Mouse (Mus musculus) layer of hippocampus, postnatal 14 days (tissue): ENCODE measurements around the gene Zfyve19. TPM values are rescaled to one million over a fixed set of nuclear protein-coding genes. Genes with fewer than 3 reads are reported as not detected.

ENCODE experiments used
- DNase-seq, 2 experiments: peaks; one replicate each; pipeline ENCODE4 v3.0.0; 2021 to 2022; ENCODE audit warnings: low spot score in 2 of 2, mixed read lengths in 1 of 2
- long read RNA-seq, 2 experiments: library from polyadenylated mRNA; stranded (forward); transcript quantifications; one replicate each; pipeline ENCODE4 v2.0.0; 2021
- total RNA-seq, 2 experiments: library from RNA; stranded (reverse); gene quantifications; 2 replicates each; pipeline ENCODE4 v1.2.3; 2021

Zfyve19 gene
- total RNA-seq: 10 to 100 TPM; 33.7 to 38.0 TPM
- long read RNA-seq, experiment 1, transcript Zfyve19-201 (11 exons, 2,008 nt): major isoform, 13 of 33 reads
- long read RNA-seq, experiment 1, partial matches to known transcripts: 3 of 33 reads
- long read RNA-seq, experiment 1, other reads (novel, unspliced or antisense): 17 of 33 reads
- long read RNA-seq, experiment 2, transcript Zfyve19-201 (11 exons, 2,008 nt): major isoform, 18 of 36 reads
- long read RNA-seq, experiment 2, partial matches to known transcripts: 5 of 36 reads
- long read RNA-seq, experiment 2, other reads (novel, unspliced or antisense): 12 of 36 reads

DNA sequence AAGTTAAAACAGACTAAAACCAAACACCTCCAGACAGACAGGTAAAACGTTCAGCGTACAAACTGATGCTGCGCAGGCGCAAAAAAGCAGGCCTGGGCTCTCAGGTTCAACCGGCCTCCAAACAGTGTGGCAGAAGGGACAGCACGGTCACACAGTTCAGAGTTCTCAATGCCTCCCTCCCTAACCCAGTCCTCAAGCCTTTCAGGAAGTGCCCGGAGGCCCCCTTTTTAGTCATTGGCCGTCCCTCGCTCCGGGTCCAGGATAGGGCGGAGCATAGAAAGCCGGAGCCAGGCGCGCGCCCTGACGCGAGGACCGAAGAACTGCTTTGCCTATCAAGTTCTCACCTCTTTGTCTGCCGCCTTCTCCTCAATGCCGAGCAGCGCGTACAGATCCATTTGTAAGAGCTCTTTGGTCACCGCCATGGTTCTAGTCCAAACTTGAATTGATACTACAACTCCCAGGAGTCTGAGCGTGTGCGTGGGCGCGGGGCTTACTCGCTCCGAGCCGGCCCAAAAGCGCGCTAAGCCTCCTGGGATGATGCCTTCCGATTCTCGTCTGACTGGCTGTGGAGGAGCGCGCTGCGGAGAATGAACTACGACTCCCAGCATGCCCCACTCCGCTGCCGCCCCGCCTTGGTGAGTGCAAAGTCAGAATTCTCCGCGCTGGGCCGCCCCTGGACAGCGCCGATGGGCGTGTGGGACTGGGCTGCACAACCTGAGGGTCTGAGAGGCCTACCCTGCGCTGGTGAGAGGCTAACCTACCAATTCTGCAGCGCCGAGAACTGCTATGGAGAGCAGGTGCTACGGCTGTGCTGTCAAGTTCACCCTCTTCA, at the start of gene Zfyve19, which contains the start of gene Dnajc17:
Gene Zfyve19, plus strand, starts transcription at position 274 of the 832 bp plus-strand sequence.
Gene Dnajc17, minus strand, starts transcription at position 452 of the 832 bp plus-strand sequence.
- peak; percentile 93 to 98 for DNase-seq

DNA sequence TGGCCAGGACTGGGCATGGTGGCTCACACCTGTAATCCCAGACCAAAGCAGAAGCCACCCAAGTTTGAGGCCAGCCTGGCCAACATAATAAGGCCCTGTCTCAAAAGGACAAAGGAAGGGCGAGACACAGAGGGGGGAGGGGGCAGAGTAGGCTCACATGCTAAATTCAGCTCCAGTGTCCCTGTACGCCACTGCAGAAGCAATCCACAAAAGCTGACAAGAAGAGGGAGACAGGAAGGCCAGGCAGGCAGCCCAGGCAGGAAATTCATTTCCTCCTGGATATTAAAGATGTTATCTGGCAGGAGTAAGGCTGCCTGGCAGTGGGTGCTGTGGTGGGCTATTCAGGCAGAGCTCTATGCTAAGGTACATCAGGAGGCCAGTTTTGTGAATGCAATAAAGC, 47.2 kb upstream of the Zfyve19 start:
- DNase-seq: no peak

DNA sequence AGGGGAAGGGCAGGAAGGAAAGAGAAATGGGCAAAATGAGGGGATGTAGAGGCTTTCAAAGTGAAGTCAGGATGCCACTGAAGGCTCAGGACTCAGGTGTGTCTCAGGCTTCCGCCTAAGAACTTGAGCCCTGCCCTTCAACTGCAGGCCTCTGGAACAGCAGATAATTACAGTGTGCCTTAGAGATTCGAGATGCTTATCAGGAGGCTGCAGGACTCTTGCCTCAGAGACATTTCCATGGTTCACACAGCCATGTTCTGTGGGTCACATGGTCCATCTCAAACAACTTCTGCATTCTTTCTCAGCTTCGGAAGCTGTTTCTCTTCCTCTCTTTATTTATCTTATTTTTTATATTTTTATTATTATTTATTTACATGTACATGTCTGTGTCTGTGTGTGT, 45.3 kb upstream of the Zfyve19 start:
- no peak for DNase-seq

DNA sequence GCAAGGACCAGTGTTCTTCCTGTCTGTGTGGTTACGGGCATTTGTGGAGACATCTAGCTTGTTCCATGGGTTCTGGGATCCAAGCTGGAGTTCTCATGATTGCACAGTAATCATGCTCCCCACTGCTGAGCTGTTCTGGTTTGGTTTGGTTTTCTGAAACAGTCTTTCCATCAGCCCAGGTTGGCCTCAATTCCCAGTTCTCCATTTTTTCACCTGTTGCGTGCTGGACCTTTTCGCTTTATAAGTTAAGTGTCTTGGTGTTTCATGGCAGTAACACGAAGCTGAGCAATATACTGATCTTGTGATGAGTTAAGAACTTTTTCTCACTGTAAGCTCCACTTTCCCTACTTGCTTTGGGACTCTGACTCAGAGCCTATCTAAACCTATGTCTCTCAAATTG, 44.4 kb upstream of the Zfyve19 start:
- DNase-seq: no peak

DNA sequence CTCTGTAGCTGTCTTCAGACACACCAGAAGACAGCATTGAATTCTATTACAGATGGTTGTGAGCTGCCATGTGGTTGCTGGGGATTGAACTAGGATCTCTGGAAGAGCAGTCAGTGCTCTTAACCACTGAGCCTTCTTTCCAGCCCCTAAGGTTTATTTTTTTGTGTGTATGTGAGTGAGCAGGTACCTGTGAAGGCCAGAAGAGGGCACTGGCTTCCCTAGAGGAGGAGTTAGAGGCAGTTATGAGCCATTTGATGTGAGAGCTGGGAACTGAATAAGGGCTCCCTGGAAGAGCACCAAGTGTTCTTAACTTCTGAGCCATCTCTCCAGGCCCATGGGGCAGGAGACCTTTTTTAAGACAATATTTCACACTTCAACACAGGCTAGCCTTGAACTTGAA, 43.0 kb upstream of the Zfyve19 start:
- DNase-seq: no peak

DNA sequence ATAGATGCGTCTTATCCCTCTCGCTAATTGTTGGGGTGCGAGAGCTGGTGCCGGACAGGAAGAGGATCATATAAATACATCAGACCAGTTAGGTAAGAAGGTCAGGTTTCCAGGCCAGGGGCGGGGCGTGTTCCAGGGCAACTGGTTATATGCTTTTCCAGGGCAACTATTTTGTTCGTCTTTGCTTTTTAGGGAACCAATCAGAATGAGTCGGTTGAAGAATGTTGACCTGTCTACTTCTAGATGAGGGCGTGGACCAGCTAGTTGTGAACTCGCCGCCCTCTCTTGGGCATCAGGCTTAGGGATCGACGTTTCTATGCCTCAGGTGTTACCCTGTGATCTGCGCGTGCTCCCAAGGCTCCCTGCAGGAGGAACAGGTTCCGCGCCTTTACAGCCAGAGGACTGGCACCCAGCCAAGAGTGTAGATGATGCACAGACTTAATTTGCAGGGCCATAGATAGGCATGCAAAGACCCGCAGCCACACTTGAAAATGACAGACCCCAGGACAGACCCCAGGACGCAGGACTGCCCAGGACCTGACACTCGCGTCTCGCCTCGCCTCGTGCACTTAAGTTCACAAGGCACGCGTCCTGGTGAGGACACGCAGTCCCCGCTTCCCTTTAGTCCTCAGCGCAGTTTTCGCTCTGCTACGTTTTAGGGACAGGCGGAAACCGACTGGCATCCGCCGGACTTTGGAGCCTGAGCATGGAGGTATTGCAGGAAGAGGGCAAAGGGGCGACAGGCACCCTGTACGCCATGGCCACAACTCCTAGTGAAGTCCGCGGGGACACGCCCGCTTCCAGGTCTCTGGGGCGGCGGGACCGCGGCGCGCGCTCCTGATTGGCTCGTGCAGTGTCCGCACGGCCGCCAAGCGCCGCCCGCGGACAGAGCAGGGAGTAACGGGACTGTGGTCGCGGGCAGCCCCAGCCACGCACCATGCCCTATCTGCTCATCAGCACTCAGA, 41.2 kb upstream of the Zfyve19 start, which contains the start of gene Gchfr:
Gene Gchfr, plus strand, starts transcription at position 873 of the 965 bp plus-strand sequence.
- peak in 1 of 2 experiments; percentile 13 for DNase-seq

DNA sequence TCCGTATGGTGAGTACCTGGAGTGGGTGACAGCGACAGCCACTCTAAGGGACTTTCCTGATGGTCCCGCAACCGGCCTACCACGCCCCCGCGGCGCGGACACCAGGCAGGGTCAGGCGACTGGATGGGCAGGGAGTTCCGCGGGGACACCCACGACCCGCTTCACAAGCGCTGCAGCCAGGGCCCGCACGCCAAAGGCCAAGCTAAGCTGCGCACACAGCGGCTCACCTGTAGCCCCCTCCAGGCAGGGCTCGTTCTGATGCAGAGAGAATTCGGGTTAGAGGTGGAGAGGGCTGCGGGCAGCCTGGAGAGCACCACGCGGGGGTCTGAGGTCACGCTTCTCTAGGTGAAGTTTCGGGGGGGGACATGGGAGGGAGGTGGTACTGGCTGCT, 40.6 kb upstream of the Zfyve19 start:
- no peak for DNase-seq

DNA sequence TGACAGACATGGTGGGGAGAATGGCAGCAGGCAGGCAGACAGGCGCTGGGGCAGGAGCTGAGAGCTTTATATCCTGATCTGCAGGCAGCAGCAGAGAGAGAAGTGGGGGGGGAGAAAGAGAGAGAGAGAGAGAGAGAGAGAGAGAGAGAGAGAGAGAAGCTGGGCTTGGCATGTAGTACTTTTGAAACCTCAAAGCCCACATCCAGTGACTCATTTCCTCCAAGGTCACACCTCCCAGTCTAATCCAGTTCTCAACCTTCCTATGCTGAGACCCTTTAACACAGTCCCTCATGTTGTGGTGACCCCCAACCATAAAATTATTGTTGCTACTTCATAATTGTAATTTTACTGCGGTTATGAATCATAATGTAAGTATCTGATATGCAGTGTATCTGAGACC, 38.1 kb upstream of the Zfyve19 start:
- DNase-seq: no peak

DNA sequence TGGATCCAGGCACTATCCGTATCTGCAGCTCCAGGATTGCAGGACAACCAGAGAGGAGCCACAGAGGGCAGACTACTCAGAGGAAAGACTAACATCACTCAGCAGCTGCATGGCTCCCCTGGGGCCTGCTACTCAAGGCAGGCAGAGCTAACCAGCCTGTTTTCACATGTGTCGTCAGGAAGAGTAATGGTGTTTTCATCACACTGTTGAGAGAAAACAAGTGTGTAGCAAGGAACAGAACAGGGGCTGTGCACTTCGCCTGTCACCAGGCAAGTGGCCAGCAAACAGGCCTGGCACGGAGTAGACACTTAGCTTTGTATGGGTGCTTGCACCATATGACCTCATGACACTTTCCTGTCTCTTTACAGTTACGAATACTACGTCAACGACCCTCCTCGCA, 36.8 kb upstream of the Zfyve19 start:
- DNase-seq: no peak

DNA sequence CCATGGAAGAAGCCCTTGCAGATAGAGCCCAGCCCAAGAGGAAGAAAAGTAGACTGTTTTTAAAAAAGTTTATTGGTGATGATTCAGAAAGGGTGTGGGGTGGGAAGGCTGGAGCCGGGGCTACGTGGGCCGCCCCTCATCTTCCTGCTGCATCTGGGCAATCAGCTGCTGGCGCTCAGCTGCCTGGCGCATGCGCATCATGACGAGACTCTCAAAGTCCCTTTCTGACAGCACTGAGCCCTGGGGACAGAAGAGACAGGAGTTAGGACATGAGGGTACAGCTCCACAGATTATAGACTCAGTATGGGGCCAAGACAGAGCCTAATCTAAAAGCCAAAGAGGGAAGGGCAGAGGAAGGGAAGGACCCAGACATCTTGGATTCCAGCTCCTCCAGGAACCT, 36.0 kb upstream of the Zfyve19 start:
- no peak for DNase-seq

DNA sequence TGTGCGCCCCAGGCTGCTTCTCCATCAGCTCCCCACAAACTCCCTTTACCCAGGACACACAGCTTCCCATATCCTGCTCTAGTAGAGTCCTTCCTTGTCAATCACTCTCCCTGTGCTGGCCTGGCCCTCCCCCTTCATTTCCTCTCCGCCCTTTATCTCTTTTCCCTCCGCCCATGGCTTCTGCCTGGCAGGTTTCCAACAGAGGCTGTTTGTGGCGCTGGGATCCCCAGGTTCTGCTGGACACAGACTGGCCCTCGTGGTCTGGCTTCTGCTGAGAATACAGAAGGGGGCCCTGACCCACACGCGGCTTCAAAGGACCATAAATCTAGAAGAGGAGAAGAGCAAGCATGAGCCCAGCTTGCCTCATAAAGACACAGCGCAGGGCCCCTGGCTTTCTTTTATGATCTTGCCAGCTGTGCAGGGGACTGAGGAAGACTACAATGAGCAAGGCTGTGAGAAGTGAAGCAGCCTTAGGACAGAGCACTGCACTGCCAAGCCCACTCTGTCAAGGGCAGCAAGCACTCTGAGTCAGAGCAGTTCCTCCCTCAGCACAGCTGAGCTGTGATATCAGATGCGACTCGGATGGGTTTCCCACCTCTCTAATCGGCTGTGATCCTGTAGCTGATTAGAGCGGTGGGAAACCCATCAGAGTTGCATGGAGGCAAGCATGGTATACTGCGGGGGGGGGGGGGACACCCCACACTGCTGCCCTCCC, 35.4 kb upstream of the Zfyve19 start:
- peak in 1 of 2 experiments; percentile 44 for DNase-seq

DNA sequence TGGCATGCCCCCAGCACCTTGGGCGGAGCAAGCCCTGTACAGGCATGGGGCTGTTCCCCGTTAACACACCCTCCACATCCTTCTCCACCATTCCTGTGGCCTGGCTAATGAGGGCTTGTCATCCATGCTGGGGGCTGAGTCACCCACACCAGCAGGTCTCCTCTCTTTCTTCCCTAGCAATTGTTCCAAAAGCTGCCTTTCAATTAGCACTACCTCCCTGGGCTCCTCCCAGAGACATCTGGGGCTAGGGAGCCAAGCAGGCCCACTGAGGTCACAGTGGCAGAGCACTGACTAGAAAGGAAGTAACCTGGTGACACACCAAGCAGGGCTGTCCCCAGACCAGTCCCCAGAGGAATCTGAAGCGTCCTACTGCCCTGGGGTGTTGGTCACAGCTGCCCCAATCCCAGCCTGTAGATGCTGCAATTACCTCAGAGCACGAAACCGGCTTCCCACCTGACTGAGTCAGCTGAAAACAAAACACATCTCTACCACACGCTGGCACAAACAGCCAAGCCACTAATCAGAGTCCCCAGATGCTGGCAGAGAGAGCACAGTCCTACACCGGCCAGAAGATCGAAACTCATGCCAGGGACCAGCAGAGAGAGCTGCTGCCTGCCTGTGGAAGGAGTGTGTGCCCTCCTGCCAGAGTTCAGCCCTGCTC, 34.3 kb upstream of the Zfyve19 start, which contains the start of gene Gm14137:
Gene Gm14137, plus strand, starts transcription at position 519 of the 661 bp plus-strand sequence.
- DNase-seq: no peak

DNA sequence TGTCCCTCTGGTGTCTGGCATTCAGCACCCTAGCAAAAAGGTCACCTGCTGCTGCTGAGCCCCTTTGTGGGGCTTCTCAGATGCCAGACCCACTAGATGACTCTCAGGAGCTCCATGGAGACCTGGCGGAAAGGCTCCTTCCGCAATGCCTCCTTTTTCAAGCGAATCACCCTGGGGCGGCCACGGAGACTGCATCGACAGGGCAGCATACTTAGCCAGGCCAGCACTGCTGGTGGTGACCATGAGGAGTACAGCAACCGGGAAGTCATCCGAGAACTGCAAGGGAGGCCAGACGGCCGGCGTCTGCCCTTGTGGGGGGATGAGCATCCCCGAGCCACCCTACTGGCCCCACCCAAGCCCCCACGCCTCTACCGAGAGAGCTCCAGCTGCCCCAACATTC, 33.6 kb upstream of the Zfyve19 start:
- DNase-seq: no peak

DNA sequence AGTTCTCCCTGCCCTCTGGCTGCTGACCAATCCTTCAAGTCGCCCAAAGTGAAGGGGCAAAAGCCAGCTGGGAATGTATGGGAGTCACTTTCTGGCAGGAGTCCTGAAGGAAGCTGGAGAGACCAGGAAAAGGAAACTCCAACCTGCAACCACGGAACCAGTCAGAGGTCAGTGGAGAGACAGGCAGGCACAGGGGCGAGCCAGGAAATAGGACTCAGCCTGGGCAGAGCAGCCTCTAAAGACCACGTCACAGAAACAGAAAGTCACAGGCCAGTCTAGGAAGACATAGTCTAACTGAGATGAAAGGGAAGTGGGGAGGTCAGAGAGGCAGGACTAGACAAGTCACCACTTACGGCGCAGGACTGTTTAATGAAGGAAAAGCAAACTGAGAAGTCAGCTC, 32.8 kb upstream of the Zfyve19 start:
- DNase-seq: no peak

DNA sequence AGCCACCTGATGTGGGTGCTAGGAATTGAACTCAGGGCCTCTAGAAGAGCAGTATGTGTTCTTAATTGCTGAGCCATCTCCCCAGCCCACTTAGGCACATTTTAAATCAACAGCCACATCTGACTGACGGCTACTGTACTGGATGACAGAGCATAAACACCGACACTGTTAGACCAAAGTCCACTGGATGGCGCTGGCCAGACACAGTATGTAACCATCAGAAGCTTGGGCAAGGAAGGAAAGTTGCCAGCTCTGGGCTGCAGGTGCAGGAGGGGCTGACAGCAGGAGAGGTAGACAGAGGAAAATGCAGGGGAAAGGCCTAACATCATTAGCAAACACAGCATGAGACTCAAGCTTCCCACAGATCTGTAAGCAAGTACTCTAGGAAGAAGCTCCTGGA, 31.7 kb upstream of the Zfyve19 start:
- no peak for DNase-seq

DNA sequence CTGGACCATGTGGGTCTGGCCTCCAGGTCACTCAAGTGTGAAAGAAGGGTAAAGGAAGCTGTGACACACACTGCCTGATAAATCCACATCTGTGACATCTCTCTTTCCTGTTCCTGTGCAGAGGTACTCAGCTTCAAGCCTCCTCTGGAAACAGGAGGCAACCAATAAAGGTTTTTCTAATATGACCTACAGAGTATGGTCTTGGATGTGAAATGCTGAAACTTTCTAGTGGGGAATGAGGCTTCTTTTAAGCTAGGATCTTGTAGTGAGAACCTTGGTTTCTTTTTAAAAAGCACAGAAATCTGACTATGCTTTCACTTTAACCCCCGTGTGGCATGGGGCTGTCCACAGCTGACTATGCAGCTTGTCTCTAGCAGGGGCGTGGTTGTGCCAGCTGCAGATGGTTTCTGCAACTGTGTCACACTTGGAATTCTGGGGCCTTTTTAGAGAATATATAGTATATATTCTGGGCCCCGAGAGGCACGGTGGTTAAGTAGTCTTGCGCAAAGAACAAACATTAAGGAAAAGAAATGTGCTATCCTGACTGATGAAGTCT, 31.0 kb upstream of the Zfyve19 start:
- DNase-seq: no peak

DNA sequence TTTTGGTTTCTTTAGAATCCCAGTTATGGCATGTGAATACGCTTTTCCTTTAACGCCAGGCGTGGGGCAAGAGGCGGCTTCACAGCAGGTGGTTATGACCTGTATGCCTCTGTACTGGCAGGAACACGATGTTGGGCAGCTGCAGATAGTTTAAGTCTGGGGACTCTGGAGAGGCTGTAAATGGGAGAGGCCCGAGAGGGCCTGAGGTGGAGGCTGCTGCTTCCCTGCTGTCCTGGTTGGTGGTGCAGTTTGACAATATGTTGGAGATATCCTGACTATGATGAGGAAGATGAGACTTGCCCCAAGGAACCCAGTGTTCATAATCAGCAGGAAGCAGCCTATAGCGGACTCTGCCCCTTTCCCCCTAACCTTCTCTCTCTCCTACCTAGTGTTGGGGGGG, 25.5 kb upstream of the Zfyve19 start:
- DNase-seq: no peak

DNA sequence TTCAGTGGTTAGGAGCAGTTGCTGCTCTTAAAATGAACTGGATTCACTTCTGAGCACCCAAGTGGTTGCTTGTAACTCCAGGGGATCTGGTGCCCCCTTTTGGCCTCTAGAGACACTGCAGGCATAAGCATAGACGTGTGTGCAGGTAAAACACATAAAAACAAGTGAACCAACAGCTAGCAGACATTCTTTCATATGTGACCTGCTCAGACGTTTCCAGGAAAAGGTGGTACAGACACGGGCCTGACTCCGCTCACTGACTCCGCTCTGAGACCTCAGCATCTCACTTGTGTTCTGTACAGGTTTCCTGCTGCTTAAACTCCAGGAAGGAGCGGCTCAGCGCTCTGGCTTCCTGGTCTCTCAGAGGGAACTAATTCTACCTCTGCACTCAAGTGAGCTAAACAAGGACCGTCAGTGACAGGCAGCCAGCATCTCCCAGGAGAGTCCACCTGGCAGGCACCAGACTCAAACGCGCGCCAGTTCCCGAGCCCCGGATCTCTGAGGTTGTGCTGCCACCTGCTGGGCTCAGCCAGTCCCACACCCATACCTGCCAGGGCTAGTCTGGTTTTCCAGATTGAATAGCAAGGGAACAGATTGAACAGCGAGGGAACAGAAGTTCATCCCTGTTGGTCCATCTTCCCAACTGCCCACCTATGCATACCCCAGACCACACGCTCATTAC, 19.2 kb upstream of the Zfyve19 start:
- DNase-seq: peak; percentile 80 to 85

DNA sequence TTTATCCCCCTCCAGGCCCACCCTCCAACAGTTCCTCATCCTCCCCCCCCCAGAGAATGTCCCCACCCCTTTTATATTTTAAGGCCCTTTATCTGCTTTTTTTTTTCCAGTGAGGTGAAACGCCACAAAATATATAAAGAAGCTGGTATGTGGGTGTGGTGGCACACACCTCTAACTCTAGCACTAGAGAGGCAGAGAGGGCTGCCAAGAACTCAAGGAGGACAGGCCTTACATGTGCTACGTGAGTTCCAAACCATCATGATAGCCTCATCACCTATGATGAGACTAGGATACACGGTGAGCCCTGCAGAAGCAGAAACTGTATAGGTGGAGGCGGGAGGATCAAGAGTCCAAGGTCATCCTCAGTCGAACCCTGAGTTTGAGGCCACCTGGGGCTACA, 17.4 kb upstream of the Zfyve19 start:
- no peak for DNase-seq
